Mouse (Mus musculus): ENCODE data around the gene C87436. TPM values are rescaled to one million over a fixed set of nuclear protein-coding genes. Genes with fewer than 3 reads are reported as not detected.

C87436 gene
- total and polyA plus RNA-seq, 3 experiments: 11.6 to 18.5 TPM; not detected in 1

- Histone ChIP-seq H3K4me3 (ENCODE audit: control insufficient read depth in 1 of 2, insufficient read depth in 1 of 2, low read depth in 2 of 2, low read length in 2 of 2) (no peak within 1 kb of the TSS), H3K36me3 (ENCODE audit: control insufficient read depth in 1 of 2, insufficient read depth in 2 of 2, low read length in 2 of 2) (peaks cover 0 to 27% of the 10 kb centered on the region in 2 experiments; a peak in 2 of 4 replicates), H3K9ac (ENCODE audit: control insufficient read depth, low read depth, low read length, poor library complexity, severe bottlenecking) (no peak within 1 kb of the TSS), H3K27me3 (ENCODE audit: control insufficient read depth in 1 of 2, insufficient read depth in 2 of 2, low read length in 2 of 2) (no peaks in the 10 kb centered on the region), H3K79me2 (ENCODE audit: control insufficient read depth, insufficient read depth, low read length, poor library complexity) (no peaks in the 10 kb centered on the region), H3K9me3 (replicated peaks; ENCODE audit: insufficient read depth, low read length) (no peaks in the 10 kb centered on the region), H3K27ac (ENCODE audit: control insufficient read depth, low read depth, low read length) (no peak within 1 kb of the TSS), H3K4me1 (ENCODE audit: control insufficient read depth in 1 of 2, insufficient read depth in 2 of 2, low read length in 2 of 2) (no peaks in the 10 kb centered on the region)
- TF ChIP-seq CTCF (IDR thresholded peaks at IDR 0.05 in 2 of 3, conservative IDR thresholded peaks at IDR 0.05 in 1 of 3; ENCODE audit: control insufficient read depth in 1 of 3, insufficient read depth in 1 of 3, low read depth in 2 of 3, low read length in 3 of 3, poor library complexity in 1 of 3, severe bottlenecking in 1 of 3): no peak
- no peak for TF ChIP-seq ZNF384 (IDR thresholded peaks at IDR 0.05; ENCODE audit: low read depth, low read length)
- TF ChIP-seq MAZ (IDR thresholded peaks at IDR 0.05; ENCODE audit: low read depth, low read length): no peak
- TF ChIP-seq RAD21 (IDR thresholded peaks at IDR 0.05; ENCODE audit: low read depth, low read length): no peak
- no peak for TF ChIP-seq MYC (IDR thresholded peaks at IDR 0.05; ENCODE audit: low read depth, low read length)
- no peak for TF ChIP-seq CHD1 (IDR thresholded peaks at IDR 0.05; ENCODE audit: low read depth, low read length)
- TF ChIP-seq ELF1 (IDR thresholded peaks at IDR 0.05; ENCODE audit: low read depth, low read length): no peak
- no peak for TF ChIP-seq E2F4 (IDR thresholded peaks at IDR 0.05; ENCODE audit: borderline replicate concordance, low read depth, low read length)
- TF ChIP-seq TBP (IDR thresholded peaks at IDR 0.05; ENCODE audit: low read depth, low read length): no peak
- no peak for TF ChIP-seq JUND (IDR thresholded peaks at IDR 0.05; ENCODE audit: low read depth, low read length)
- TF ChIP-seq ZC3H11A (IDR thresholded peaks at IDR 0.05; ENCODE audit: low read depth, low read length): no peak
- no peak for DNase-seq (ENCODE audit: low read depth, low spot score)
Observed at GRCm38 (mm10) chr6:86426358-86426757, 11.8 kb upstream of the C87436 start, which contains the start of gene Gm44790. Gene Gm44790 (plus strand): TSS chr6:86426658.

GRCm38 (mm10) chr6:86431531-86431930, 6.6 kb upstream of the C87436 start:
- no peak overlapping the region for H3K9ac ChIP-seq (ENCODE audit: control insufficient read depth, low read depth, low read length, poor library complexity, severe bottlenecking)
- H3K4me3 ChIP-seq (ENCODE audit: control insufficient read depth in 1 of 2, insufficient read depth in 1 of 2, low read depth in 2 of 2, low read length in 2 of 2): no peak overlapping the region
- peaks cover 0 to 8% of the 10 kb centered on the region in 2 experiments; a peak in 2 of 4 replicates for H3K36me3 ChIP-seq (ENCODE audit: control insufficient read depth in 1 of 2, insufficient read depth in 2 of 2, low read length in 2 of 2)
- no peaks in the 10 kb centered on the region for H3K27me3 ChIP-seq (ENCODE audit: control insufficient read depth in 1 of 2, insufficient read depth in 2 of 2, low read length in 2 of 2)
- H3K4me1 ChIP-seq (ENCODE audit: control insufficient read depth in 1 of 2, insufficient read depth in 2 of 2, low read length in 2 of 2): no peaks in the 10 kb centered on the region
- no peaks in the 10 kb centered on the region for H3K79me2 ChIP-seq (ENCODE audit: control insufficient read depth, insufficient read depth, low read length, poor library complexity)
- no peak for DNase-seq (ENCODE audit: low read depth, low spot score)
- no peak overlapping the region for H3K27ac ChIP-seq (ENCODE audit: control insufficient read depth, low read depth, low read length)
- TF ChIP-seq ZKSCAN1 (IDR thresholded peaks at IDR 0.05; ENCODE audit: low read depth, low read length): no peak
- no peak for TF ChIP-seq BHLHE40 (IDR thresholded peaks at IDR 0.05; ENCODE audit: borderline replicate concordance, low read depth, low read length)
- no peak for TF ChIP-seq GATA1 (IDR thresholded peaks at IDR 0.05; ENCODE audit: low read depth, low read length)
- TF ChIP-seq ZMIZ1 (IDR thresholded peaks at IDR 0.05; ENCODE audit: low read depth, low read length): no peak
- TF ChIP-seq SMC3 (IDR thresholded peaks at IDR 0.05; ENCODE audit: low read depth, low read length): no peak
- no peak for TF ChIP-seq POLR2AphosphoS2 (IDR thresholded peaks at IDR 0.05; ENCODE audit: low read length)
- no peak for TF ChIP-seq EP300 (IDR thresholded peaks at IDR 0.05; ENCODE audit: low read depth in 1 of 2, low read length in 2 of 2)
- TF ChIP-seq CHD2 (IDR thresholded peaks at IDR 0.05; ENCODE audit: low read length): no peak
- no peak for TF ChIP-seq JUND (IDR thresholded peaks at IDR 0.05; ENCODE audit: low read depth, low read length)
- TF ChIP-seq USF2 (IDR thresholded peaks at IDR 0.05; ENCODE audit: borderline replicate concordance in 1 of 2, insufficient read depth in 1 of 2, low read depth in 1 of 2, low read length in 2 of 2): no peak
- TF ChIP-seq TCF12 (IDR thresholded peaks at IDR 0.05; ENCODE audit: low read depth, low read length): no peak
- TF ChIP-seq GABPA (IDR thresholded peaks at IDR 0.05; ENCODE audit: low read depth, low read length): no peak
- no peak for TF ChIP-seq MYB (IDR thresholded peaks at IDR 0.05; ENCODE audit: low read depth, low read length)
- TF ChIP-seq RCOR1 (IDR thresholded peaks at IDR 0.05; ENCODE audit: low read depth, low read length): no peak
- no peak for TF ChIP-seq HCFC1 (IDR thresholded peaks at IDR 0.05; ENCODE audit: low read depth, low read length)
- TF ChIP-seq MAFK (IDR thresholded peaks at IDR 0.05; ENCODE audit: borderline replicate concordance, low read depth, low read length): no peak
- TF ChIP-seq MAZ (IDR thresholded peaks at IDR 0.05; ENCODE audit: low read depth, low read length): no peak
- no peak for TF ChIP-seq E2F4 (IDR thresholded peaks at IDR 0.05; ENCODE audit: borderline replicate concordance, low read depth, low read length)
- no peak for TF ChIP-seq POLR2AphosphoS5 (IDR thresholded peaks at IDR 0.05; ENCODE audit: borderline replicate concordance, low read depth, low read length)
- H3K9me3 ChIP-seq (replicated peaks; ENCODE audit: insufficient read depth, low read length): no peaks in the 10 kb centered on the region

All from MEL (cell line).